Mouse (Mus musculus): ENCODE measurements around the gene Ltbr. TPM values are rescaled to one million over a fixed set of nuclear protein-coding genes. Genes with fewer than 3 reads are reported as not detected.

Gene Ltbr
- total and polyA plus RNA-seq, 2 experiments from 2014 or later: 14.8 to 19.9 TPM

- Histone ChIP-seq H3K27me3 (ENCODE audit: insufficient read depth, low read length) (no peaks in the 10 kb centered on the region), H3K27ac (ENCODE audit: low read depth, low read length) (no peak overlapping the region), H3K4me3 (ENCODE audit: low read depth, low read length) (no peak overlapping the region), H3K4me2 (ENCODE audit: low read depth) (peak overlapping the region; percentile 46), H3K9ac (no peak overlapping the region), H3K36me3 (ENCODE audit: insufficient read depth) (no peaks in the 10 kb centered on the region), H3K4me1 (ENCODE audit: insufficient read depth) (no peaks in the 10 kb centered on the region), H3K9me3 (ENCODE audit: low read length) (no peaks in the 10 kb centered on the region)
- no peak for TF ChIP-seq CTCF (IDR thresholded peaks at IDR 0.05; ENCODE audit: low read depth)
- DNase-seq: no peak
- WGBS: 88% methylated on average over 2 of the region's 2 CpGs
- no peak for ATAC-seq
Observed at GRCm38 (mm10) chr6:125350995-125351324, 37.3 kb upstream of the Ltbr start.

- 12% methylated on average over 16 of the region's 20 CpGs for WGBS
- no peaks in the 10 kb centered on the region for H3K36me3 ChIP-seq (ENCODE audit: insufficient read depth)
- no peaks in the 10 kb centered on the region for H3K9me3 ChIP-seq (ENCODE audit: low read length)
- DNase-seq (no peak), ATAC-seq (peak; percentile 7; the same call in 1 of the 2 replicates)
- TF ChIP-seq CTCF (IDR thresholded peaks at IDR 0.05; ENCODE audit: low read depth): no peak
- H3K27me3 ChIP-seq (ENCODE audit: insufficient read depth, low read length): no peaks in the 10 kb centered on the region
- H3K4me3 ChIP-seq (ENCODE audit: low read depth, low read length): peak overlapping the region; percentile 34
- peak overlapping the region; percentile 14 for H3K9ac ChIP-seq
- peak overlapping the region; percentile 46 for H3K4me2 ChIP-seq (ENCODE audit: low read depth)
- H3K4me1 ChIP-seq (ENCODE audit: insufficient read depth): no peaks in the 10 kb centered on the region
- H3K27ac ChIP-seq (ENCODE audit: low read depth, low read length): no peak overlapping the region
Observed at GRCm38 (mm10) chr6:125350231-125350994, 36.7 kb upstream of the Ltbr start.

- Histone ChIP-seq H3K9me3 (ENCODE audit: low read length) (no peaks in the 10 kb centered on the region), H3K4me2 (ENCODE audit: low read depth) (peak overlapping the region; percentile 46), H3K36me3 (ENCODE audit: insufficient read depth) (no peaks in the 10 kb centered on the region), H3K4me3 (ENCODE audit: low read depth, low read length) (peak overlapping the region; percentile 34), H3K4me1 (ENCODE audit: insufficient read depth) (no peaks in the 10 kb centered on the region), H3K9ac (peak overlapping the region; percentile 14), H3K27ac (ENCODE audit: low read depth, low read length) (no peak overlapping the region), H3K27me3 (ENCODE audit: insufficient read depth, low read length) (no peaks in the 10 kb centered on the region)
- TF ChIP-seq CTCF (IDR thresholded peaks at IDR 0.05; ENCODE audit: low read depth): no peak
- ATAC-seq (peak; percentile 68; the same call in 1 of the 2 replicates), DNase-seq (peak; percentile 36)
- 3% methylated on average over 27 of the region's 27 CpGs for WGBS
Observed at GRCm38 (mm10) chr6:125349575-125350230, 36.0 kb upstream of the Ltbr start.

- ATAC-seq: no peak
- H3K9me3 ChIP-seq (ENCODE audit: low read length): no peaks in the 10 kb centered on the region
- H3K4me1 ChIP-seq (ENCODE audit: insufficient read depth): no peaks in the 10 kb centered on the region
- 8% methylated on average over 22 of the region's 22 CpGs for WGBS
- TF ChIP-seq CTCF (IDR thresholded peaks at IDR 0.05; ENCODE audit: low read depth): no peak
- no peaks in the 10 kb centered on the region for H3K27me3 ChIP-seq (ENCODE audit: insufficient read depth, low read length)
- H3K9ac ChIP-seq: peak within 1 kb of the TSS; percentile 14
- DNase-seq: no peak
- H3K4me3 ChIP-seq (ENCODE audit: low read depth, low read length): peak within 1 kb of the TSS; percentile 34
- peak within 1 kb of the TSS; percentile 46 for H3K4me2 ChIP-seq (ENCODE audit: low read depth)
- no peaks in the 10 kb centered on the region for H3K36me3 ChIP-seq (ENCODE audit: insufficient read depth)
- H3K27ac ChIP-seq (ENCODE audit: low read depth, low read length): no peak within 1 kb of the TSS
Observed at GRCm38 (mm10) chr6:125348721-125349574, 35.3 kb upstream of the Ltbr start, which contains the start of gene Tnfrsf1a. Gene Tnfrsf1a, plus strand, starts transcription at chr6:125349362.

GRCm38 (mm10) chr6:125346029-125346428 lies 32.3 kb upstream of the Ltbr start:
- ATAC-seq: no peak
- DNase-seq: no peak
- H3K36me3 ChIP-seq (ENCODE audit: insufficient read depth): no peaks in the 10 kb centered on the region
- H3K4me3 ChIP-seq (ENCODE audit: low read depth, low read length): no peak overlapping the region
- H3K27ac ChIP-seq (ENCODE audit: low read depth, low read length): no peak overlapping the region
- no peaks in the 10 kb centered on the region for H3K9me3 ChIP-seq (ENCODE audit: low read length)
- TF ChIP-seq CTCF (IDR thresholded peaks at IDR 0.05; ENCODE audit: low read depth): no peak
- no peaks in the 10 kb centered on the region for H3K4me1 ChIP-seq (ENCODE audit: insufficient read depth)
- no peaks in the 10 kb centered on the region for H3K27me3 ChIP-seq (ENCODE audit: insufficient read depth, low read length)
- H3K9ac ChIP-seq: no peak overlapping the region
- WGBS: 61% methylated on average over 2 of the region's 2 CpGs
- H3K4me2 ChIP-seq (ENCODE audit: low read depth): no peak overlapping the region

GRCm38 (mm10) chr6:125345625-125346024 lies 31.9 kb upstream of the Ltbr start:
- no peak overlapping the region for H3K4me2 ChIP-seq (ENCODE audit: low read depth)
- ATAC-seq (no peak), DNase-seq (no peak)
- no peaks in the 10 kb centered on the region for H3K36me3 ChIP-seq (ENCODE audit: insufficient read depth)
- no peak for TF ChIP-seq CTCF (IDR thresholded peaks at IDR 0.05; ENCODE audit: low read depth)
- no peak overlapping the region for H3K4me3 ChIP-seq (ENCODE audit: low read depth, low read length)
- 67% methylated on average over 1 of the region's 1 CpGs for WGBS
- H3K9me3 ChIP-seq (ENCODE audit: low read length): no peaks in the 10 kb centered on the region
- no peak overlapping the region for H3K9ac ChIP-seq
- H3K27me3 ChIP-seq (ENCODE audit: insufficient read depth, low read length): no peaks in the 10 kb centered on the region
- H3K4me1 ChIP-seq (ENCODE audit: insufficient read depth): no peaks in the 10 kb centered on the region
- H3K27ac ChIP-seq (ENCODE audit: low read depth, low read length): no peak overlapping the region

All from forebrain, postnatal 0 days (tissue).